Mouse (Mus musculus): ENCODE results near the gene Cnnm2. TPM values are rescaled to one million over a fixed set of nuclear protein-coding genes. Genes with fewer than 3 reads are reported as not detected.

Gene Cnnm2
- polyA plus RNA-seq, 1 experiment: 8.1 TPM

DNA sequence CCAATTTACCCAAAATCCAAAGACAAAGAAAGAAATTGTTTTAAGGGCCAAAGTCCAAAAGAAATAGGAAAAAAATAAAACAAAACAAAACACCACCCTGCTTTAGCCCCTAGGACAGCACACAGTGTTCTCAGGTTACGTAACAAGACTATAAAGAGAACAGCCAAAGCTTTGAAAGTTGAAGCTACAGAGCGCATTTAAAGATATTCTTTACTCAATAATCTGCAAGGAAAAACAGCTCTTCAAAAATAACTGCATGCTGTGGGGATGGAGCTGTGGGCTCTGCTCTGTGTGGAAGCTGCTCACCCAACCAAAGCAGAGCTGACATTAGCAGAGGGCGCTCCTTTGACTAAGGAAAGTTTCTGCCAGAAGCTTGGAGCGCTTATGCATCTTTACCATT is 147.6 kb downstream of the Cnnm2 start:
- Histone ChIP-seq H3K36me3 (ENCODE audit: control insufficient read depth, insufficient read depth) (peaks cover 5% of the 10 kb centered on the region), H3ac (ENCODE audit: control insufficient read depth, insufficient read length) (no peak overlapping the region), H3K4me3 (no peak overlapping the region), H3K4me2 (ENCODE audit: low read depth) (peak overlapping the region; percentile 51), H3K27me3 (ENCODE audit: control insufficient read depth, insufficient read depth, insufficient read length) (no peaks in the 10 kb centered on the region), H3K79me2 (ENCODE audit: control insufficient read depth, insufficient read depth) (peaks cover 48% of the 10 kb centered on the region)
- TF ChIP-seq CEBPB (IDR thresholded peaks at IDR 0.05; ENCODE audit: insufficient read depth, poor library complexity, severe bottlenecking) (no peak), MYOD1 (IDR thresholded peaks at IDR 0.05; ENCODE audit: control insufficient read depth in 1 of 3, insufficient read length in 2 of 3, low read depth in 2 of 3) (no peak), MYOG (IDR thresholded peaks at IDR 0.05; ENCODE audit: control insufficient read depth in 1 of 3, insufficient read depth in 1 of 3, insufficient read length in 2 of 3, low read depth in 2 of 3) (no peak), POLR2AphosphoS2 (IDR thresholded peaks at IDR 0.05; ENCODE audit: insufficient read length, low read depth) (no peak), MAX (IDR thresholded peaks at IDR 0.05; ENCODE audit: low read depth) (no peak), TCF12 (IDR thresholded peaks at IDR 0.05; ENCODE audit: insufficient read depth, poor library complexity, severe bottlenecking) (no peak), SRF (IDR thresholded peaks at IDR 0.05; ENCODE audit: control insufficient read depth, insufficient read length, low read depth) (no peak), TCF3 (IDR thresholded peaks at IDR 0.05; ENCODE audit: insufficient read length, low read depth) (no peak)

DNA sequence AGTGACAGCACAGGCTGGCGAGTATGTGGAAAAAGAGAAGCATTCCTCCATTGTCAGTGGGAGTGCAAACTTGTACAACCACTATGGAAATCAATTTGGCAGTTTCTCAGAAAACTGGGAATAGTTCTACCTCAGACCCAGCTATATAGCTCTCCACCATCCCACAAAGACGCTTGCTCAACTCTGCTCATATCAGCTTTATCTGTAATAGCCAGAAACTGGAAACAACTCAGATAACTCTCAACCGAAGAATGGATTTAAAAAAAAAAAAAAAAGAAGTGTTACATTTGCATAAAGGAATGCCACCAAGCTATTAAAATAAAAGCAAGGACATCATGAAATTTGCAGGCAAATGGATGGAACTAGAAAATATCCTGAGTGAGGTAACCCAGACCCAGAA is 150.1 kb downstream of the Cnnm2 start:
- no peak overlapping the region for H3ac ChIP-seq (ENCODE audit: control insufficient read depth, insufficient read length)
- peaks cover 48% of the 10 kb centered on the region for H3K79me2 ChIP-seq (ENCODE audit: control insufficient read depth, insufficient read depth)
- TF ChIP-seq E2F4 (IDR thresholded peaks at IDR 0.05; ENCODE audit: insufficient read depth) (no peak), TCF12 (IDR thresholded peaks at IDR 0.05; ENCODE audit: insufficient read depth, poor library complexity, severe bottlenecking) (no peak), MYOD1 (IDR thresholded peaks at IDR 0.05; ENCODE audit: control insufficient read depth in 1 of 3, insufficient read length in 2 of 3, low read depth in 2 of 3) (no peak), USF1 (IDR thresholded peaks at IDR 0.05; ENCODE audit: low read depth) (no peak), TCF3 (IDR thresholded peaks at IDR 0.05; ENCODE audit: insufficient read length, low read depth) (no peak), REST (IDR thresholded peaks at IDR 0.05; ENCODE audit: insufficient read depth, insufficient read length) (no peak), MAX (IDR thresholded peaks at IDR 0.05; ENCODE audit: low read depth) (no peak), CEBPB (IDR thresholded peaks at IDR 0.05; ENCODE audit: insufficient read depth, poor library complexity, severe bottlenecking) (no peak)
- H3K36me3 ChIP-seq (ENCODE audit: control insufficient read depth, insufficient read depth): no peaks in the 10 kb centered on the region
- H3K27me3 ChIP-seq (ENCODE audit: control insufficient read depth, insufficient read depth, insufficient read length): no peaks in the 10 kb centered on the region
- H3K4me2 ChIP-seq (ENCODE audit: low read depth): no peak overlapping the region
- H3K4me3 ChIP-seq: no peak overlapping the region

DNA sequence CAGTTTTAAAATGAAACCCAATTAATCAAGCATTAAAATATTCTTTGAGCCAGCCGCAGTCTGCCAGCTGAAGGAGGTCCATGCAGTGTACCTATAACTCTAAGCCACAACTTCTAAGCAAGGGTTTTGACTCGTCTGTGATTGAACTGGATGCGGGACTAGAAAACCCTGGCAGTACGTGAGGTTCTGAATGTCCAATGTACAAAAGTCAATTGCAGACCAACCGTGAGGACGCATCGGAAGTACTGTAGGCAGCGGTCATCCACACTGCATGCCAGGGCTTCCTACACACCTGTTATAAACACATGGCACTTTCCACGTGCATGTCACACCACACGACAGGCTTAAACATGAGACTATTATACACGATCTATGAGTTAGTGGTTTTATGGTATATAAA is 152.2 kb downstream of the Cnnm2 start:
- Histone ChIP-seq H3K79me2 (ENCODE audit: control insufficient read depth, insufficient read depth) (peaks cover 43% of the 10 kb centered on the region), H3K36me3 (ENCODE audit: control insufficient read depth, insufficient read depth) (no peaks in the 10 kb centered on the region), H3K4me2 (ENCODE audit: low read depth) (no peak overlapping the region), H3ac (ENCODE audit: control insufficient read depth, insufficient read length) (no peak overlapping the region), H3K4me3 (no peak overlapping the region), H3K27me3 (ENCODE audit: control insufficient read depth, insufficient read depth, insufficient read length) (no peaks in the 10 kb centered on the region)
- TF ChIP-seq USF1 (IDR thresholded peaks at IDR 0.05; ENCODE audit: low read depth): no peak
- no peak for TF ChIP-seq E2F4 (IDR thresholded peaks at IDR 0.05; ENCODE audit: insufficient read depth)
- no peak for TF ChIP-seq MYOD1 (IDR thresholded peaks at IDR 0.05; ENCODE audit: control insufficient read depth in 1 of 3, insufficient read length in 2 of 3, low read depth in 2 of 3)
- no peak for TF ChIP-seq REST (IDR thresholded peaks at IDR 0.05; ENCODE audit: insufficient read depth, insufficient read length)
- no peak for TF ChIP-seq TCF3 (IDR thresholded peaks at IDR 0.05; ENCODE audit: insufficient read length, low read depth)
- no peak for TF ChIP-seq MYOG (IDR thresholded peaks at IDR 0.05; ENCODE audit: control insufficient read depth in 1 of 3, insufficient read depth in 1 of 3, insufficient read length in 2 of 3, low read depth in 2 of 3)
- no peak for TF ChIP-seq SRF (IDR thresholded peaks at IDR 0.05; ENCODE audit: control insufficient read depth, insufficient read length, low read depth)
- TF ChIP-seq MAX (IDR thresholded peaks at IDR 0.05; ENCODE audit: low read depth): no peak
- no peak for TF ChIP-seq TCF12 (IDR thresholded peaks at IDR 0.05; ENCODE audit: insufficient read depth, poor library complexity, severe bottlenecking)
- no peak for TF ChIP-seq POLR2AphosphoS2 (IDR thresholded peaks at IDR 0.05; ENCODE audit: insufficient read length, low read depth)
- no peak for TF ChIP-seq CEBPB (IDR thresholded peaks at IDR 0.05; ENCODE audit: insufficient read depth, poor library complexity, severe bottlenecking)
- no peak for TF ChIP-seq POLR2A (IDR thresholded peaks at IDR 0.05; ENCODE audit: insufficient read length, low read depth)

DNA sequence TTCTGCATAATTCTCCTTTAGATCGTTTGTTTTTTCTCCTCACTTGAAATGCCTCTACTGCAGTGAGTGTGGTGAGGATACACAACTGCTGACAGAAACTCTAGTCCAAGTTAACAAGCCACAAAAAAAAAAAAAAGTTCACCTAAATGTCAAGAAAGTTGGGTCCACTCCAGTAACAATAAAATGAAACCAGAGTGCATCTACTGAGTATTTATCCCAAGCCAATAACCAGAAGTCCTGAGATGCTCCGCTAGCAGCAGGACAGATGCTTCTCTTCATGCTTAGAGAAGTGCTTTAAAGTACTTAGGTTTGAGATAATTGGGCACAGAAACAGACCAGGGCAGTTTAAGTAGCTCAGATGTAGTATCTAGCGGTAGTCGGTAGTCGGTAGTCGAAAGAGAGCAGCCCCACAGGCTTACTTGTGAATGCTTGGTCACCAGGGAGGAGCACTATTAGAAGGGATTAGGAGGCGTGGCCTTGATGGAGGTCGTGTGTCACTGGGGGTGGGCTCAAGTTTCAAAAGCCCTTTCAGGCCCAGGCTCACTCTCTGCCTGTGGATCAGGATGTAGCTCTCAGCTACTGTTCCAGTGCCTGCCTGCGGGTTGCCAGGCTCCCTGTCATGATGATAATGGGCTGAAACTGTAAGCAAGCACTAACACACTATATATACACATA is 154.1 kb downstream of the Cnnm2 start:
- H3K4me2 ChIP-seq (ENCODE audit: low read depth): peak overlapping the region; percentile 22
- no peak for TF ChIP-seq USF1 (IDR thresholded peaks at IDR 0.05; ENCODE audit: low read depth)
- TF ChIP-seq SRF (IDR thresholded peaks at IDR 0.05; ENCODE audit: control insufficient read depth, insufficient read length, low read depth): no peak
- TF ChIP-seq TCF3 (IDR thresholded peaks at IDR 0.05; ENCODE audit: insufficient read length, low read depth): no peak
- no peak overlapping the region for H3K4me3 ChIP-seq
- H3K27me3 ChIP-seq (ENCODE audit: control insufficient read depth, insufficient read depth, insufficient read length): no peaks in the 10 kb centered on the region
- no peak overlapping the region for H3ac ChIP-seq (ENCODE audit: control insufficient read depth, insufficient read length)
- H3K36me3 ChIP-seq (ENCODE audit: control insufficient read depth, insufficient read depth): no peaks in the 10 kb centered on the region
- peaks cover 32% of the 10 kb centered on the region for H3K79me2 ChIP-seq (ENCODE audit: control insufficient read depth, insufficient read depth)

DNA sequence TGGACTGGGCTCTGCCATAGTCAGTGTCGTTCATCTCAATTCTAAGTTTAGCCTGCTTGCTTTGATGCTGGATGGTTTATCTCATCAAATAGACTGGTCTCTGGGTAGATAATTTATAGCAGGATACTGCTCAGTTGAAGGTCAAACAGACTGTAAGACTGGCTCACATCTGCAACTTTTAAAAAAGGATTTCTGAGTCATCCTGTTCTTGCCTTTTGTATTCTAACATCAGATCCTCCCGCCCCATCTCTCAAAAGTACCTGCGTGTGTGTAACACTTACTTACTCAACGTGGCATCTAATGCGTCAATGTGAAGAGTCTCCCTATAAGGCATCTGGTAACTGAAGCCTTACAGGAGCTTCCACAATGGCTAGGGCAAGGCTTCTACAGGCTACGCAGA is 159.2 kb downstream of the Cnnm2 start:
- Histone ChIP-seq H3K4me3 (no peak overlapping the region), H3K4me2 (ENCODE audit: low read depth) (no peak overlapping the region), H3K36me3 (ENCODE audit: control insufficient read depth, insufficient read depth) (no peaks in the 10 kb centered on the region), H3K79me2 (ENCODE audit: control insufficient read depth, insufficient read depth) (peaks cover 21% of the 10 kb centered on the region), H3ac (ENCODE audit: control insufficient read depth, insufficient read length) (no peak overlapping the region), H3K27me3 (ENCODE audit: control insufficient read depth, insufficient read depth, insufficient read length) (no peaks in the 10 kb centered on the region)
- TF ChIP-seq MYOD1 (IDR thresholded peaks at IDR 0.05; ENCODE audit: control insufficient read depth in 1 of 3, insufficient read length in 2 of 3, low read depth in 2 of 3): no peak
- no peak for TF ChIP-seq POLR2AphosphoS2 (IDR thresholded peaks at IDR 0.05; ENCODE audit: insufficient read length, low read depth)
